Mouse (Mus musculus): ENCODE results near the gene Pnpla2. TPM values are rescaled to one million over a fixed set of nuclear protein-coding genes. Genes with fewer than 3 reads are reported as not detected.

Gene Pnpla2
- polyA plus RNA-seq, 1 experiment from 2014 or later = 19.1 TPM

- no peak overlapping the region for H3K4me3 ChIP-seq
- H3K9ac ChIP-seq = no peak overlapping the region
- H3K27me3 ChIP-seq = peaks cover 67% of the 10 kb centered on the region
- no peak for ATAC-seq (ENCODE audit: low FRiP score)
- H3K9me3 ChIP-seq (replicated peaks) = no peaks in the 10 kb centered on the region
- peaks cover 27% of the 10 kb centered on the region for H3K4me1 ChIP-seq
- no peak overlapping the region for H3K4me2 ChIP-seq (replicated peaks)
- no peak overlapping the region for H3K27ac ChIP-seq
- 94% methylated on average over 11 of the region's 11 CpGs for WGBS
- H3K36me3 ChIP-seq = peaks cover 4% of the 10 kb centered on the region; the same call in 1 of the 2 replicates
Measured at GRCm38 (mm10) chr7:141458661-141459060, 3.7 kb downstream of the Pnpla2 start.

GRCm38 (mm10) chr7:141459301-141459711, 4.3 kb downstream of the Pnpla2 start:
- peaks cover 4% of the 10 kb centered on the region; the same call in 1 of the 2 replicates for H3K36me3 ChIP-seq
- no peaks in the 10 kb centered on the region for H3K9me3 ChIP-seq (replicated peaks)
- no peak overlapping the region for H3K27ac ChIP-seq
- no peak for ATAC-seq (ENCODE audit: low FRiP score)
- no peak overlapping the region for H3K4me2 ChIP-seq (replicated peaks)
- 92% methylated on average over 17 of the region's 17 CpGs for WGBS
- H3K4me3 ChIP-seq = no peak overlapping the region
- H3K9ac ChIP-seq = no peak overlapping the region
- peaks cover 74% of the 10 kb centered on the region for H3K27me3 ChIP-seq
- peaks cover 27% of the 10 kb centered on the region for H3K4me1 ChIP-seq

- peaks cover 81% of the 10 kb centered on the region for H3K27me3 ChIP-seq
- no peak overlapping the region for H3K4me3 ChIP-seq
- no peak for ATAC-seq (ENCODE audit: low FRiP score)
- H3K4me1 ChIP-seq = peaks cover 27% of the 10 kb centered on the region
- H3K4me2 ChIP-seq (replicated peaks) = no peak overlapping the region
- peaks cover 4% of the 10 kb centered on the region; the same call in 1 of the 2 replicates for H3K36me3 ChIP-seq
- no peak overlapping the region for H3K9ac ChIP-seq
- H3K27ac ChIP-seq = no peak overlapping the region
- H3K9me3 ChIP-seq (replicated peaks) = no peaks in the 10 kb centered on the region
- 68% methylated on average over 5 of the region's 5 CpGs for WGBS
Measured at GRCm38 (mm10) chr7:141460001-141460390, 5.0 kb downstream of the Pnpla2 start.

- Histone ChIP-seq H3K9ac (peak within 1 kb of the TSS; percentile 54), H3K27ac (no peak within 1 kb of the TSS), H3K4me1 (peaks cover 31% of the 10 kb centered on the region), H3K9me3 (replicated peaks) (no peaks in the 10 kb centered on the region), H3K4me3 (peak within 1 kb of the TSS; percentile 35), H3K27me3 (peaks cover 86% of the 10 kb centered on the region), H3K4me2 (replicated peaks) (peak within 1 kb of the TSS; percentile 59), H3K36me3 (peaks cover 4% of the 10 kb centered on the region; the same call in 1 of the 2 replicates)
- 72% methylated on average over 15 of the region's 15 CpGs for WGBS
- ATAC-seq (ENCODE audit: low FRiP score) = no peak
Measured at GRCm38 (mm10) chr7:141460391-141461113, 5.6 kb downstream of the Pnpla2 start, which contains the start of gene Cracr2b. Gene Cracr2b, plus strand, starts transcription at chr7:141461094.

- no peak for ATAC-seq (ENCODE audit: low FRiP score)
- peaks cover 4% of the 10 kb centered on the region; the same call in 1 of the 2 replicates for H3K36me3 ChIP-seq
- H3K4me3 ChIP-seq = peak overlapping the region; percentile 35
- no peaks in the 10 kb centered on the region for H3K9me3 ChIP-seq (replicated peaks)
- peaks cover 96% of the 10 kb centered on the region for H3K27me3 ChIP-seq
- H3K4me2 ChIP-seq (replicated peaks) = peak overlapping the region; percentile 59
- peaks cover 22% of the 10 kb centered on the region for H3K4me1 ChIP-seq
- 3% methylated on average over 50 of the region's 59 CpGs for WGBS
- H3K9ac ChIP-seq = peak overlapping the region; percentile 54
- no peak overlapping the region for H3K27ac ChIP-seq
Measured at GRCm38 (mm10) chr7:141461521-141462332, 6.7 kb downstream of the Pnpla2 start.

GRCm38 (mm10) chr7:141462333-141462821, 7.4 kb downstream of the Pnpla2 start:
- H3K4me1 ChIP-seq = peaks cover 28% of the 10 kb centered on the region
- peaks cover 4% of the 10 kb centered on the region; the same call in 1 of the 2 replicates for H3K36me3 ChIP-seq
- no peak for ATAC-seq (ENCODE audit: low FRiP score)
- H3K4me2 ChIP-seq (replicated peaks) = peak overlapping the region; percentile 59; the same call in 1 of the 2 replicates
- no peak overlapping the region for H3K27ac ChIP-seq
- H3K9ac ChIP-seq = peak overlapping the region; percentile 54; the same call in 1 of the 2 replicates
- H3K4me3 ChIP-seq = peak overlapping the region; percentile 35; the same call in 1 of the 2 replicates
- H3K9me3 ChIP-seq (replicated peaks) = no peaks in the 10 kb centered on the region
- H3K27me3 ChIP-seq = peaks cover 91% of the 10 kb centered on the region
- 21% methylated on average over 5 of the region's 5 CpGs for WGBS

GRCm38 (mm10) chr7:141463824-141464602, 9.0 kb downstream of the Pnpla2 start:
- 17% methylated on average over 12 of the region's 12 CpGs for WGBS

GRCm38 (mm10) chr7:141464603-141465201, 9.7 kb downstream of the Pnpla2 start:
- Histone ChIP-seq H3K9ac (peak overlapping the region; percentile 9), H3K27ac (no peak overlapping the region), H3K36me3 (peaks cover 4% of the 10 kb centered on the region; the same call in 1 of the 2 replicates), H3K9me3 (replicated peaks) (no peaks in the 10 kb centered on the region), H3K4me1 (peaks cover 47% of the 10 kb centered on the region), H3K4me2 (replicated peaks) (peak overlapping the region; percentile 40), H3K4me3 (peak overlapping the region; percentile 10), H3K27me3 (peaks cover 72% of the 10 kb centered on the region)
- 2% methylated on average over 38 of the region's 38 CpGs for WGBS
- no peak for ATAC-seq (ENCODE audit: low FRiP score)

More at GRCm38 (mm10) chr7:141463824-141464602, 9.0 kb downstream of the Pnpla2 start:
- H3K4me2 ChIP-seq (replicated peaks) = peak overlapping the region; percentile 40; the same call in 1 of the 2 replicates
- no peaks in the 10 kb centered on the region for H3K9me3 ChIP-seq (replicated peaks)
- ATAC-seq (ENCODE audit: low FRiP score) = no peak
- H3K36me3 ChIP-seq = no peaks in the 10 kb centered on the region; the same call in 1 of the 2 replicates
- no peak overlapping the region for H3K27ac ChIP-seq
- H3K4me3 ChIP-seq = no peak overlapping the region
- H3K9ac ChIP-seq = peak overlapping the region; percentile 8; the same call in 1 of the 2 replicates
- H3K4me1 ChIP-seq = peaks cover 40% of the 10 kb centered on the region
- H3K27me3 ChIP-seq = peaks cover 79% of the 10 kb centered on the region

- H3K36me3 ChIP-seq = peaks cover 12% of the 10 kb centered on the region
- no peak overlapping the region for H3K9ac ChIP-seq
- no peak overlapping the region for H3K4me3 ChIP-seq
- peak overlapping the region; percentile 40; the same call in 1 of the 2 replicates for H3K4me2 ChIP-seq (replicated peaks)
- H3K4me1 ChIP-seq = peaks cover 55% of the 10 kb centered on the region
- 43% methylated on average over 8 of the region's 10 CpGs for WGBS
- H3K9me3 ChIP-seq (replicated peaks) = no peaks in the 10 kb centered on the region
- peaks cover 64% of the 10 kb centered on the region for H3K27me3 ChIP-seq
- no peak overlapping the region for H3K27ac ChIP-seq
- no peak for ATAC-seq (ENCODE audit: low FRiP score)
Measured at GRCm38 (mm10) chr7:141465388-141466044, 10.5 kb downstream of the Pnpla2 start.

- 74% methylated on average over 7 of the region's 7 CpGs for WGBS
- Histone ChIP-seq H3K9ac (no peak overlapping the region), H3K27ac (no peak overlapping the region), H3K4me3 (no peak overlapping the region), H3K27me3 (peaks cover 59% of the 10 kb centered on the region), H3K4me2 (replicated peaks) (no peak overlapping the region; the same call in 1 of the 2 replicates), H3K9me3 (replicated peaks) (no peaks in the 10 kb centered on the region), H3K36me3 (peaks cover 17% of the 10 kb centered on the region), H3K4me1 (peaks cover 55% of the 10 kb centered on the region)
- no peak for ATAC-seq (ENCODE audit: low FRiP score)
Measured at GRCm38 (mm10) chr7:141466045-141466394, 11.0 kb downstream of the Pnpla2 start.

Data from hindbrain, embryonic 12.5 days (tissue).